15 mouse cellular contexts compared by ENCODE assay signal in genomic region chr6:42545451-42545885, GRCm38 (mm10). TPM values are rescaled to one million over a fixed set of nuclear protein-coding genes. Genes with fewer than 3 reads are reported as not detected.
A peak's percentile ranks its signal among the peaks of the same experiment; 100 is the strongest.
DNase-seq lines count a peak whose midpoint lies in the region; ATAC-seq lines count a peak whose summit lies in the region.
"Had no signal": no experiment of that assay in that cellular context is flagged by ENCODE, and none has a peak within 500 bp of the region (broad histone marks: within the 10 kb centered on the region; RNA-seq: fewer than 3 reads in every experiment).

No protein-coding gene starts in this region.

- H3K4me1 ChIP-seq in heart, embryonic 11.5 days (ENCODE audit: control insufficient read depth, insufficient read depth, low read length), result peaks cover 3% of the 10 kb centered on the region; the same call in 1 of the 2 replicates
- no peaks in the 10 kb centered on the region for H3K4me1 ChIP-seq in midbrain, embryonic 14.5 days (ENCODE audit: control insufficient read depth, insufficient read depth, low read length)
- H3K4me1 ChIP-seq in midbrain, embryonic 13.5 days (replicated peaks), result 0 out of 2 replicates have a peak, but pooled peaks cover 4% of the 10 kb centered on the region
- H3K4me1 ChIP-seq: hindbrain, embryonic 15.5 days; liver, embryonic 13.5 days had no signal

- no peak overlapping the region for H3K4me2 ChIP-seq in heart, embryonic 11.5 days
- no peak overlapping the region for H3K4me2 ChIP-seq in midbrain, embryonic 14.5 days (ENCODE audit: low read length)
- no peak overlapping the region for H3K4me2 ChIP-seq in midbrain, embryonic 13.5 days (replicated peaks)
- H3K4me2 ChIP-seq: embryonic facial prominence, embryonic 12.5 days; hindbrain, embryonic 15.5 days; liver, embryonic 13.5 days had no signal

- H3K9ac ChIP-seq in heart, embryonic 11.5 days (ENCODE audit: low read depth, low read length), result no peak overlapping the region
- no peak overlapping the region for H3K9ac ChIP-seq in midbrain, embryonic 14.5 days (replicated peaks; ENCODE audit: low read length)
- no peak overlapping the region for H3K9ac ChIP-seq in midbrain, embryonic 13.5 days (replicated peaks)
- H3K9ac ChIP-seq: embryonic facial prominence, embryonic 12.5 days; hindbrain, embryonic 15.5 days; liver, embryonic 13.5 days had no signal

- no peaks in the 10 kb centered on the region for H3K36me3 ChIP-seq in heart, embryonic 11.5 days (ENCODE audit: control insufficient read depth, insufficient read depth, low read length)
- no peaks in the 10 kb centered on the region for H3K36me3 ChIP-seq in midbrain, embryonic 14.5 days (ENCODE audit: control insufficient read depth, insufficient read depth, low read length)
- no peaks in the 10 kb centered on the region for H3K36me3 ChIP-seq in midbrain, embryonic 13.5 days
- H3K36me3 ChIP-seq: embryonic facial prominence, embryonic 12.5 days; hindbrain, embryonic 15.5 days; liver, embryonic 13.5 days had no signal

- WGBS in heart, embryonic 11.5 days (ENCODE audit: insufficient replicate concordance), result 34% methylated on average over 2 of the region's 2 CpGs
- 45% methylated on average over 2 of the region's 2 CpGs for WGBS in midbrain, embryonic 14.5 days
- WGBS in midbrain, embryonic 13.5 days, result 57% methylated on average over 2 of the region's 2 CpGs

- no peaks in the 10 kb centered on the region for H3K27me3 ChIP-seq in heart, embryonic 11.5 days (ENCODE audit: control insufficient read depth, insufficient read depth, low read length)
- H3K27me3 ChIP-seq in midbrain, embryonic 14.5 days (ENCODE audit: control insufficient read depth, insufficient read depth, low read length), result no peaks in the 10 kb centered on the region
- H3K27me3 ChIP-seq in midbrain, embryonic 13.5 days, result no peaks in the 10 kb centered on the region
- H3K27me3 ChIP-seq: embryonic facial prominence, embryonic 12.5 days; hindbrain, embryonic 15.5 days; liver, embryonic 13.5 days had no signal

- no peak for ATAC-seq in heart, embryonic 11.5 days (replicated peaks; ENCODE audit: insufficient number of reproducible peaks, low FRiP score, low TSS enrichment)
- ATAC-seq in midbrain, embryonic 14.5 days (ENCODE audit: low FRiP score, low TSS enrichment), result no peak
- no peak for ATAC-seq in midbrain, embryonic 13.5 days

- no peaks in the 10 kb centered on the region for H3K9me3 ChIP-seq in heart, embryonic 11.5 days (replicated peaks; ENCODE audit: control insufficient read depth, low read length)
- no peaks in the 10 kb centered on the region for H3K9me3 ChIP-seq in midbrain, embryonic 14.5 days (ENCODE audit: control insufficient read depth, low read length)
- H3K9me3 ChIP-seq in midbrain, embryonic 13.5 days, result no peaks in the 10 kb centered on the region
- H3K9me3 ChIP-seq: embryonic facial prominence, embryonic 12.5 days; hindbrain, embryonic 15.5 days; liver, embryonic 13.5 days had no signal

- DNase-seq in adrenal gland, adult (ENCODE audit: inconsistent age in 2 of 2, low spot score in 1 of 2), result peak; percentile 33 to 78
- no peak for DNase-seq in adrenal gland, adult 8-10 months
- peak; percentile 80 for DNase-seq in heart, adult 8-10 months (ENCODE audit: low spot score)
- peak; percentile 24 for DNase-seq in midbrain, embryonic 14.5 days
- DNase-seq in cerebellum, adult 8-10 months, result no peak
- DNase-seq in frontal cortex, postnatal 10 days (ENCODE audit: low spot score in 2 of 2), result no peak
- DNase-seq: cerebellum, adult 9-10 months; liver, embryonic 13.5 days; right cerebral cortex, postnatal 4 days had no signal

- no peak overlapping the region for H3K27ac ChIP-seq in heart, embryonic 11.5 days (ENCODE audit: low read depth, low read length)
- no peak overlapping the region for H3K27ac ChIP-seq in midbrain, embryonic 14.5 days (replicated peaks; ENCODE audit: low read depth, low read length)
- no peak overlapping the region for H3K27ac ChIP-seq in midbrain, embryonic 13.5 days
- H3K27ac ChIP-seq: embryonic facial prominence, embryonic 12.5 days; hindbrain, embryonic 15.5 days; liver, embryonic 13.5 days had no signal

- no peak overlapping the region for H3K4me3 ChIP-seq in heart, embryonic 11.5 days (ENCODE audit: low read depth, low read length)
- H3K4me3 ChIP-seq in midbrain, embryonic 14.5 days (replicated peaks; ENCODE audit: low read depth, low read length), result no peak overlapping the region
- no peak overlapping the region for H3K4me3 ChIP-seq in midbrain, embryonic 13.5 days (replicated peaks)
- H3K4me3 ChIP-seq: embryonic facial prominence, embryonic 12.5 days; hindbrain, embryonic 15.5 days; liver, embryonic 13.5 days had no signal

RNA-seq across cellular contexts. Expression of gene Olfr455, which starts 1.9 kb away (rescaled TPM):
- not detected for total RNA-seq in adrenal gland, adult 8-10 months (2022)
- total RNA-seq in heart, adult 8-10 months (2022), result not detected
- not detected in 2 replicates for polyA plus RNA-seq in heart, embryonic 11.5 days (2014; fragmentation: Nextera tagmentation; extraction: Ambion mirVana)
- not detected in 2 replicates for polyA plus RNA-seq in midbrain, embryonic 14.5 days (2014; fragmentation: Nextera tagmentation; extraction: Ambion mirVana)
- polyA plus RNA-seq in midbrain, embryonic 13.5 days (2015; fragmentation: Nextera tagmentation; extraction: Ambion mirVana), result not detected in 2 replicates
- total RNA-seq: left cerebral cortex, postnatal 10 days had no signal
- polyA plus RNA-seq: embryonic facial prominence, embryonic 12.5 days; hindbrain, embryonic 15.5 days; liver, embryonic 13.5 days had no signal

RNA-seq across cellular contexts. Expression of gene Tcaf3, which starts 52.0 kb away (rescaled TPM):
- not detected for total RNA-seq in adrenal gland, adult 8-10 months (2022)
- not detected for total RNA-seq in heart, adult 8-10 months (2022)
- polyA plus RNA-seq in heart, embryonic 11.5 days (2014; fragmentation: Nextera tagmentation; extraction: Ambion mirVana), result not detected in 2 replicates
- polyA plus RNA-seq in midbrain, embryonic 14.5 days (2014; fragmentation: Nextera tagmentation; extraction: Ambion mirVana), result not detected in 2 replicates
- not detected in 2 replicates for polyA plus RNA-seq in midbrain, embryonic 13.5 days (2015; fragmentation: Nextera tagmentation; extraction: Ambion mirVana)
- total RNA-seq: left cerebral cortex, postnatal 10 days had no signal
- polyA plus RNA-seq: embryonic facial prominence, embryonic 12.5 days; hindbrain, embryonic 15.5 days; liver, embryonic 13.5 days; stomach, embryonic 16.5 days had no signal

RNA-seq across cellular contexts. Expression of gene Olfr456, which starts 58.5 kb away (rescaled TPM):
- total RNA-seq in adrenal gland, adult 8-10 months (2022), result not detected
- not detected for total RNA-seq in heart, adult 8-10 months (2022)
- polyA plus RNA-seq in heart, embryonic 11.5 days (2014; fragmentation: Nextera tagmentation; extraction: Ambion mirVana), result not detected in 2 replicates
- not detected in 2 replicates for polyA plus RNA-seq in midbrain, embryonic 14.5 days (2014; fragmentation: Nextera tagmentation; extraction: Ambion mirVana)
- polyA plus RNA-seq in midbrain, embryonic 13.5 days (2015; fragmentation: Nextera tagmentation; extraction: Ambion mirVana), result not detected in 2 replicates
- total RNA-seq: left cerebral cortex, postnatal 10 days had no signal
- polyA plus RNA-seq: embryonic facial prominence, embryonic 12.5 days; hindbrain, embryonic 15.5 days; liver, embryonic 13.5 days; stomach, embryonic 16.5 days had no signal

Comparison
In these comparisons a context has a peak if more than half of its experiments do, and no peak if none do; other contexts are left out.
1. DNase-seq: peak in adrenal gland, adult (2 of 2), heart, adult 8-10 months (single experiment) and midbrain, embryonic 14.5 days (single experiment); none in adrenal gland, adult 8-10 months (single experiment), cerebellum, adult 8-10 months (single experiment) and frontal cortex, postnatal 10 days (0 of 2).